Mouse (Mus musculus) mouse trophoblast stem cell (cell line): ENCODE data around the gene Brox.

ENCODE experiments used
- in situ Hi-C, 2 experiments: fragments of 300-500 bp; cut with MseI, MboI; formaldehyde crosslinking; loops; 2 replicates in 1 of 2; 3 replicates in 1 of 2; pipeline ENCODE4 v1.15.1; 2025

The Brox gene

GRCm38 (mm10) chr1:183272867-183273818 is 23.9 kb downstream of the Brox start:
- in situ Hi-C loops, result no loop called here

- in situ Hi-C loops, result no loop called here
Observed at GRCm38 (mm10) chr1:183267666-183268065, 29.4 kb downstream of the Brox start.

GRCm38 (mm10) chr1:183265921-183266467 is 31.1 kb downstream of the Brox start:
- in situ Hi-C loops, result no loop called here

GRCm38 (mm10) chr1:183264145-183265008 is 32.7 kb downstream of the Brox start:
- in situ Hi-C loops, result no loop called here

GRCm38 (mm10) chr1:183252574-183252973 is 44.5 kb downstream of the Brox start:
- in situ Hi-C loops, result no loop called here

- in situ Hi-C loops, result no loop called here
Observed at GRCm38 (mm10) chr1:183251818-183252217, 45.3 kb downstream of the Brox start.

GRCm38 (mm10) chr1:183250612-183251011 is 46.5 kb downstream of the Brox start:
- in situ Hi-C loops, result no loop called here

- in situ Hi-C loops, result no loop called here
Observed at GRCm38 (mm10) chr1:183248144-183248543, 48.9 kb downstream of the Brox start.

GRCm38 (mm10) chr1:183243293-183243692 is 53.8 kb downstream of the Brox start:
- in situ Hi-C loops, result no loop called here

- in situ Hi-C loops, result no loop called here
Observed at GRCm38 (mm10) chr1:183237901-183238300, 59.2 kb downstream of the Brox start.

- in situ Hi-C loops, result no loop called here
Observed at GRCm38 (mm10) chr1:183236460-183236859, 60.6 kb downstream of the Brox start.

- in situ Hi-C loops, result no loop called here
Observed at GRCm38 (mm10) chr1:183233679-183234174, 63.3 kb downstream of the Brox start.

GRCm38 (mm10) chr1:183232985-183233678 is 63.9 kb downstream of the Brox start:
- in situ Hi-C loops, result no loop called here

- in situ Hi-C loops, result no loop called here
Observed at GRCm38 (mm10) chr1:183227469-183227868, 69.6 kb downstream of the Brox start.
